Mouse (Mus musculus) liver, postnatal 0 days (tissue): ENCODE results near the gene Zc3h12c.

ENCODE experiments used
- CTCF ChIP-seq: sonication (generic); IDR thresholded peaks from 2 replicates; pipeline ENCODE4 v1.5.1; 2016; ENCODE audit warnings: antibody characterized with exemption, low read depth
- EP300 ChIP-seq: IDR thresholded peaks from 2 replicates; pipeline ENCODE4 v1.6.1; 2016; ENCODE audit warnings: antibody characterized with exemption, low read depth, mild to moderate bottlenecking

DNA sequence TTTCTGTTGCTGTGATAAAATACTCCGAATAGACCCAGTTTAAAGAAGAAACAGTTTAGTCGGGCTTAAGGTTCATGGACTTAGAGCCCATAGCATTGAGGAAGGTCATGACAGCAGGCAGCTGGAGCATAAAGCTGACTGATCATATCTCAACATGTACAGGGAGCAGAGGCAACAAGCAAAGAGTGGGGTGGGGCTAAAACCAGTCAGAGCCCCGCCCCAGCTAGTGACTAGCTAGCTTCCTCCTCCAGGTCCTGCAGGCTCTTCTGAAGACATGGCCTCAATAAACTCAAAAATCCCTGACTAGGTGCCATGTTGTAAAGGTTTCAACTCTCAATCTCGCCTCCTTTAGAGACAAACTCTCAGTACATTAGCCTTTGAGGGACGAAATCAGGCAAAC is 25.5 kb upstream of the Zc3h12c start:
- TF ChIP-seq EP300 (no peak), CTCF (no peak)
